Mouse (Mus musculus) brain, embryonic 14.5 days (tissue): ENCODE measurements around the gene Gmfb. TPM values are rescaled to one million over a fixed set of nuclear protein-coding genes. Genes with fewer than 3 reads are reported as not detected.

Source experiments
- DNase-seq: peaks from one replicate; pipeline ENCODE4 v3.0.0-alpha.2; 2011; ENCODE audit warnings: low read depth
- CTCF ChIP-seq: fragments of 200-500 bp; IDR thresholded peaks from 2 replicates; pipeline ENCODE4 v1.5.1; 2012; ENCODE audit warnings: inconsistent platforms, mild to moderate bottlenecking, moderate library complexity, borderline replicate concordance; ENCODE audit not compliant: insufficient read depth, insufficient read length; ENCODE audit errors: extremely low read depth
- POLR2A ChIP-seq: fragments of 200-500 bp; IDR thresholded peaks from 2 replicates; pipeline ENCODE4 v1.6.1; 2012; ENCODE audit warnings: mild to moderate bottlenecking, inconsistent platforms, borderline replicate concordance; ENCODE audit not compliant: poor library complexity, insufficient read depth, insufficient read length, severe bottlenecking; ENCODE audit errors: extremely low read depth
- polyA plus RNA-seq: library from polyadenylated mRNA; depleted of rRNA; stranded (reverse); fragments of >200 nt; gene quantifications from 2 replicates; pipeline ENCODE4 v1.2.3, GENCODE M21; 2012; rRNA removed

Gmfb gene
- polyA plus RNA-seq = 55.7 and 66.6 TPM in 2 replicates

- DNase-seq = peak; percentile 98
- TF ChIP-seq CTCF = peak; percentile 27; the same call in 1 of the 2 replicates
- TF ChIP-seq POLR2A = peak; percentile 50; the same call in 1 of the 2 replicates
Measured at GRCm38 (mm10) chr14:46821873-46822716, at the start of gene Gmfb. Gene Gmfb, minus strand, starts transcription at chr14:46822242.

GRCm38 (mm10) chr14:46862922-46863321, 40.9 kb upstream of the Gmfb start:
- TF ChIP-seq POLR2A (no peak), CTCF (no peak)
- DNase-seq = no peak

GRCm38 (mm10) chr14:46853677-46854076, 31.6 kb upstream of the Gmfb start:
- TF ChIP-seq POLR2A (no peak), CTCF (no peak)
- DNase-seq = no peak

GRCm38 (mm10) chr14:46849769-46850168, 27.7 kb upstream of the Gmfb start:
- TF ChIP-seq CTCF (no peak), POLR2A (no peak)
- no peak for DNase-seq

- no peak for DNase-seq
- no peak for TF ChIP-seq CTCF
- no peak for TF ChIP-seq POLR2A
Measured at GRCm38 (mm10) chr14:46848736-46849135, 26.7 kb upstream of the Gmfb start.

- TF ChIP-seq CTCF (no peak), POLR2A (no peak)
Measured at GRCm38 (mm10) chr14:46848063-46848590, 26.1 kb upstream of the Gmfb start.

GRCm38 (mm10) chr14:46845706-46846105, 23.7 kb upstream of the Gmfb start:
- DNase-seq = no peak
- TF ChIP-seq POLR2A = no peak
- TF ChIP-seq CTCF = no peak

More at GRCm38 (mm10) chr14:46848063-46848590, 26.1 kb upstream of the Gmfb start:
- DNase-seq = no peak

GRCm38 (mm10) chr14:46839326-46839725, 17.3 kb upstream of the Gmfb start:
- no peak for DNase-seq
- TF ChIP-seq POLR2A (no peak), CTCF (no peak)

- peak; percentile 28 for DNase-seq
- TF ChIP-seq POLR2A (no peak), CTCF (no peak)
Measured at GRCm38 (mm10) chr14:46832354-46833272, 10.6 kb upstream of the Gmfb start.

GRCm38 (mm10) chr14:46831837-46832333, 9.8 kb upstream of the Gmfb start, which contains the start of gene Cgrrf1:
Gene Cgrrf1, plus strand, starts transcription at chr14:46832125.
- TF ChIP-seq CTCF (peak; percentile 28; the same call in 1 of the 2 replicates), POLR2A (peak; percentile 55; the same call in 1 of the 2 replicates)
- peak; percentile 95 for DNase-seq

- DNase-seq = peak; percentile 3
- TF ChIP-seq CTCF (no peak), POLR2A (no peak)
Measured at GRCm38 (mm10) chr14:46831295-46831694, 9.3 kb upstream of the Gmfb start.

GRCm38 (mm10) chr14:46827430-46827829, 5.4 kb upstream of the Gmfb start:
- TF ChIP-seq POLR2A (no peak), CTCF (no peak)
- no peak for DNase-seq
